Mouse (Mus musculus) cortical plate, adult 2 months (tissue): ENCODE data around the gene Icam2.

Experiments
- CTCF ChIP-seq: fragments of 200-500 bp; IDR thresholded peaks from 2 replicates; pipeline ENCODE4 v1.5.1; 2011; ENCODE audit warnings: mild to moderate bottlenecking, control low read depth, low read length; ENCODE audit not compliant: insufficient read depth; ENCODE audit errors: extremely low read depth
- POLR2A ChIP-seq: fragments of 200-500 bp; IDR thresholded peaks from 2 replicates; pipeline ENCODE4 v1.6.1; 2011; ENCODE audit warnings: mild to moderate bottlenecking, low read length, control low read depth; ENCODE audit not compliant: insufficient read depth; ENCODE audit errors: extremely low read depth

- TF ChIP-seq CTCF (no peak), POLR2A (no peak)
These were observed 6.0 kb downstream of the Icam2 start for GRCm38 (mm10) chr11:106381883-106382282.
